Mouse (Mus musculus): ENCODE measurements around the gene Uqcrc2.

GRCm38 (mm10) chr7:120693831-120694375, 58.9 kb downstream of the Uqcrc2 start:
- TF ChIP-seq CTCF (IDR thresholded peaks at IDR 0.05; ENCODE audit: control insufficient read depth, insufficient read depth, low read length) (no peak), POLR2A (IDR thresholded peaks at IDR 0.05; ENCODE audit: borderline replicate concordance, control insufficient read depth, low read depth, low read length) (no peak)
